In genomic region chr11:96877071-96877470, GRCm38 (mm10) we compare ENCODE assay signal across 16 mouse cellular contexts. TPM values are rescaled to one million over a fixed set of nuclear protein-coding genes. Genes with fewer than 3 reads are reported as not detected.
DNase-seq lines count a peak whose midpoint lies in the region; ATAC-seq and TF ChIP-seq lines count a peak whose summit lies in the region.
"Had no signal": no experiment of that assay in that cellular context is flagged by ENCODE, and none has a peak within 500 bp of the region (broad histone marks: within the 10 kb centered on the region; RNA-seq: fewer than 3 reads in every experiment).

No protein-coding gene starts in this region.

- peak overlapping the region; percentile 9; the same call in 1 of the 2 replicates for H3K4me2 ChIP-seq in intestine, embryonic 14.5 days (ENCODE audit: low read length)
- H3K4me2 ChIP-seq in intestine, postnatal 0 days (replicated peaks; ENCODE audit: low read depth) = no peak overlapping the region
- peak overlapping the region; percentile 44 for H3K4me2 ChIP-seq in forebrain, embryonic 12.5 days
- peak overlapping the region; percentile 49; the same call in 1 of the 2 replicates for H3K4me2 ChIP-seq in hindbrain, postnatal 0 days (ENCODE audit: low read depth, low read length)
- no peak overlapping the region for H3K4me2 ChIP-seq in midbrain, embryonic 16.5 days (ENCODE audit: low read length)

- no peak for TF ChIP-seq CTCF in intestine, postnatal 0 days (IDR thresholded peaks at IDR 0.05; ENCODE audit: low read depth)
- no peak for TF ChIP-seq CTCF in hindbrain, postnatal 0 days (IDR thresholded peaks at IDR 0.05; ENCODE audit: low read depth)

- ATAC-seq in intestine, embryonic 14.5 days (replicated peaks; ENCODE audit: low FRiP score, low TSS enrichment, low read depth) = no peak
- ATAC-seq in intestine, postnatal 0 days = no peak
- no peak for ATAC-seq in forebrain, embryonic 12.5 days (ENCODE audit: low FRiP score)
- ATAC-seq in hindbrain, postnatal 0 days = no peak
- ATAC-seq in midbrain, embryonic 16.5 days = no peak
- ATAC-seq: activated CD4-positive, CD25-positive, alpha-beta regulatory T cell, adult 4 months had no signal

- 39% methylated on average over 4 of the region's 4 CpGs for WGBS in intestine, embryonic 14.5 days
- 43% methylated on average over 4 of the region's 4 CpGs for WGBS in intestine, postnatal 0 days
- WGBS in forebrain, embryonic 12.5 days = 36% methylated on average over 4 of the region's 4 CpGs
- 34% methylated on average over 4 of the region's 4 CpGs for WGBS in hindbrain, postnatal 0 days
- WGBS in midbrain, embryonic 16.5 days = 26% methylated on average over 4 of the region's 4 CpGs

- peaks cover 35% of the 10 kb centered on the region for H3K4me1 ChIP-seq in intestine, embryonic 14.5 days (replicated peaks; ENCODE audit: control insufficient read depth, insufficient read depth, low read length)
- H3K4me1 ChIP-seq in intestine, postnatal 0 days (replicated peaks; ENCODE audit: control insufficient read depth, insufficient read depth, low read length) = no peaks in the 10 kb centered on the region
- H3K4me1 ChIP-seq in forebrain, embryonic 12.5 days = peaks cover 73% of the 10 kb centered on the region
- peaks cover 38% of the 10 kb centered on the region for H3K4me1 ChIP-seq in hindbrain, postnatal 0 days (ENCODE audit: insufficient read depth, low read length)
- H3K4me1 ChIP-seq in midbrain, embryonic 16.5 days (ENCODE audit: control insufficient read depth, insufficient read depth, low read length) = peaks cover 60% of the 10 kb centered on the region

- H3K4me3 ChIP-seq in intestine, embryonic 14.5 days (ENCODE audit: low read depth, low read length) = no peak overlapping the region
- H3K4me3 ChIP-seq in intestine, postnatal 0 days (ENCODE audit: low read depth, low read length) = no peak overlapping the region
- H3K4me3 ChIP-seq in forebrain, embryonic 12.5 days (replicated peaks) = no peak overlapping the region
- H3K4me3 ChIP-seq in hindbrain, postnatal 0 days (ENCODE audit: low read length) = no peak overlapping the region
- no peak overlapping the region for H3K4me3 ChIP-seq in midbrain, embryonic 16.5 days (ENCODE audit: low read depth, low read length)
- H3K4me3 ChIP-seq: erythroblast, embryonic 14.5 days had no signal

- no peak for DNase-seq in intestine, embryonic 14.5 days (ENCODE audit: low spot score)
- DNase-seq in hindbrain, postnatal 0 days (ENCODE audit: low spot score) = no peak
- no peak for DNase-seq in thymus, postnatal 4 days
- DNase-seq in urinary bladder, adult 2 months (ENCODE audit: low spot score) = no peak
- DNase-seq in heart, postnatal 36 days = no peak
- DNase-seq: cerebellum, postnatal 36 days; gastrocnemius, postnatal 25 days; kidney, postnatal 14 days; lung, postnatal 14 days had no signal

- no peaks in the 10 kb centered on the region for H3K9me3 ChIP-seq in intestine, embryonic 14.5 days (ENCODE audit: control insufficient read depth, low read length)
- no peaks in the 10 kb centered on the region for H3K9me3 ChIP-seq in intestine, postnatal 0 days (ENCODE audit: control insufficient read depth)
- H3K9me3 ChIP-seq in forebrain, embryonic 12.5 days = no peaks in the 10 kb centered on the region
- no peaks in the 10 kb centered on the region for H3K9me3 ChIP-seq in hindbrain, postnatal 0 days (ENCODE audit: low read length)
- H3K9me3 ChIP-seq in midbrain, embryonic 16.5 days (replicated peaks; ENCODE audit: control insufficient read depth, low read length, poor library complexity, severe bottlenecking) = no peaks in the 10 kb centered on the region
- H3K9me3 ChIP-seq: G1E had no signal

- peak overlapping the region; percentile 82 for H3K27ac ChIP-seq in intestine, embryonic 14.5 days (ENCODE audit: low read depth)
- H3K27ac ChIP-seq in intestine, postnatal 0 days (ENCODE audit: low read depth, low read length) = no peak overlapping the region
- H3K27ac ChIP-seq in forebrain, embryonic 12.5 days = peak overlapping the region; percentile 100
- peak overlapping the region; percentile 95 for H3K27ac ChIP-seq in hindbrain, postnatal 0 days
- H3K27ac ChIP-seq in midbrain, embryonic 16.5 days (ENCODE audit: low read length) = peak overlapping the region; percentile 97

- intact Hi-C loops in heart, postnatal 36 days (cut with DNase I) = no loop called here

- H3K27me3 ChIP-seq in intestine, embryonic 14.5 days (replicated peaks; ENCODE audit: control insufficient read depth, insufficient read depth, low read length) = 0 out of 2 replicates have a peak, but pooled peaks cover 5% of the 10 kb centered on the region
- peaks cover 24% of the 10 kb centered on the region for H3K27me3 ChIP-seq in intestine, postnatal 0 days (replicated peaks; ENCODE audit: control insufficient read depth, insufficient read depth, low read length)
- H3K27me3 ChIP-seq in forebrain, embryonic 12.5 days = no peaks in the 10 kb centered on the region
- H3K27me3 ChIP-seq in hindbrain, postnatal 0 days (ENCODE audit: insufficient read depth, low read length) = no peaks in the 10 kb centered on the region
- no peaks in the 10 kb centered on the region for H3K27me3 ChIP-seq in midbrain, embryonic 16.5 days (ENCODE audit: control insufficient read depth, insufficient read depth, low read depth, low read length)

- H3K36me3 ChIP-seq in intestine, embryonic 14.5 days (ENCODE audit: control insufficient read depth, insufficient read depth, low read length) = no peaks in the 10 kb centered on the region
- H3K36me3 ChIP-seq in intestine, postnatal 0 days (ENCODE audit: control insufficient read depth, insufficient read depth) = no peaks in the 10 kb centered on the region
- H3K36me3 ChIP-seq in forebrain, embryonic 12.5 days (replicated peaks) = no peaks in the 10 kb centered on the region
- H3K36me3 ChIP-seq in hindbrain, postnatal 0 days (ENCODE audit: insufficient read depth, low read length) = no peaks in the 10 kb centered on the region
- H3K36me3 ChIP-seq in midbrain, embryonic 16.5 days (ENCODE audit: control insufficient read depth, insufficient read depth, low read length) = no peaks in the 10 kb centered on the region
- H3K36me3 ChIP-seq: G1E had no signal

- H3K9ac ChIP-seq in intestine, embryonic 14.5 days (ENCODE audit: low read length) = no peak overlapping the region
- H3K9ac ChIP-seq in intestine, postnatal 0 days (ENCODE audit: low read depth, low read length) = no peak overlapping the region
- peak overlapping the region; percentile 63 for H3K9ac ChIP-seq in forebrain, embryonic 12.5 days
- H3K9ac ChIP-seq in hindbrain, postnatal 0 days (replicated peaks; ENCODE audit: low read length) = peak overlapping the region; percentile 51; the same call in 1 of the 2 replicates
- no peak overlapping the region; the same call in 1 of the 2 replicates for H3K9ac ChIP-seq in midbrain, embryonic 16.5 days (ENCODE audit: low read depth, low read length)

RNA-seq across cellular contexts. Expression of gene Copz2, which starts 27.4 kb away (rescaled TPM):
- polyA plus RNA-seq in intestine, embryonic 14.5 days (2014; fragmentation: Nextera tagmentation; extraction: Ambion mirVana) = 100 and 102 TPM in 2 replicates
- 46.8 and 47.6 TPM in 2 replicates for polyA plus RNA-seq in intestine, postnatal 0 days (2015; fragmentation: Nextera tagmentation; extraction: Ambion mirVana)
- 22.9 and 27.8 TPM in 2 replicates for polyA plus RNA-seq in forebrain, embryonic 12.5 days (2016; fragmentation: Nextera tagmentation; extraction: Ambion mirVana)
- 6.3 and 12.6 TPM in 2 replicates for total RNA-seq in hindbrain, postnatal 0 days (2014; rRNA removed)
- polyA plus RNA-seq in hindbrain, postnatal 0 days (2015; fragmentation: Nextera tagmentation; extraction: Ambion mirVana) = 26.4 and 28.1 TPM in 2 replicates
- 14.8 and 16.3 TPM in 2 replicates for polyA plus RNA-seq in midbrain, embryonic 16.5 days (2015; fragmentation: Nextera tagmentation; extraction: Ambion mirVana)
- polyA plus RNA-seq in urinary bladder, adult 2 months (2012; rRNA removed) = 111 and 117 TPM in 2 replicates
- 10 to 100 TPM; 36.0 to 39.4 TPM for total RNA-seq in heart, postnatal 36 days (2021)
- polyA plus RNA-seq: activated CD4-positive, CD25-positive, alpha-beta regulatory T cell, adult 4 months had no signal

RNA-seq across cellular contexts. Expression of gene Cdk5rap3, which starts 39.2 kb away (rescaled TPM):
- 64.2 and 70.1 TPM in 2 replicates for polyA plus RNA-seq in intestine, embryonic 14.5 days (2014; fragmentation: Nextera tagmentation; extraction: Ambion mirVana)
- 64.1 and 68.9 TPM in 2 replicates for polyA plus RNA-seq in intestine, postnatal 0 days (2015; fragmentation: Nextera tagmentation; extraction: Ambion mirVana)
- 102 and 106 TPM in 2 replicates for polyA plus RNA-seq in forebrain, embryonic 12.5 days (2016; fragmentation: Nextera tagmentation; extraction: Ambion mirVana)
- 44.9 and 56.5 TPM in 2 replicates for total RNA-seq in hindbrain, postnatal 0 days (2014; rRNA removed)
- 77.1 and 87.8 TPM in 2 replicates for polyA plus RNA-seq in hindbrain, postnatal 0 days (2015; fragmentation: Nextera tagmentation; extraction: Ambion mirVana)
- 80.6 and 85.7 TPM in 2 replicates for polyA plus RNA-seq in midbrain, embryonic 16.5 days (2015; fragmentation: Nextera tagmentation; extraction: Ambion mirVana)
- 46.5 and 47.5 TPM in 2 replicates for polyA plus RNA-seq in urinary bladder, adult 2 months (2012; rRNA removed)
- 10 to 100 TPM; 22.7 to 23.7 TPM for total RNA-seq in heart, postnatal 36 days (2021)

RNA-seq across cellular contexts. Expression of gene Nfe2l1, which starts 47.3 kb away (rescaled TPM):
- 36.0 and 36.7 TPM in 2 replicates for polyA plus RNA-seq in intestine, embryonic 14.5 days (2014; fragmentation: Nextera tagmentation; extraction: Ambion mirVana)
- 31.6 and 35.0 TPM in 2 replicates for polyA plus RNA-seq in intestine, postnatal 0 days (2015; fragmentation: Nextera tagmentation; extraction: Ambion mirVana)
- 72.8 and 76.0 TPM in 2 replicates for polyA plus RNA-seq in forebrain, embryonic 12.5 days (2016; fragmentation: Nextera tagmentation; extraction: Ambion mirVana)
- total RNA-seq in hindbrain, postnatal 0 days (2014; rRNA removed) = 91.4 and 92.8 TPM in 2 replicates
- 67.2 and 69.0 TPM in 2 replicates for polyA plus RNA-seq in hindbrain, postnatal 0 days (2015; fragmentation: Nextera tagmentation; extraction: Ambion mirVana)
- polyA plus RNA-seq in midbrain, embryonic 16.5 days (2015; fragmentation: Nextera tagmentation; extraction: Ambion mirVana) = 79.1 and 81.8 TPM in 2 replicates
- polyA plus RNA-seq in urinary bladder, adult 2 months (2012; rRNA removed) = 120 and 137 TPM in 2 replicates
- total RNA-seq in heart, postnatal 36 days (2021) = 100 to 1,000 TPM; 397 to 404 TPM

RNA-seq across cellular contexts. Expression of gene Prr15l, which starts 50.8 kb away (rescaled TPM):
- 56.8 and 62.5 TPM in 2 replicates for polyA plus RNA-seq in intestine, embryonic 14.5 days (2014; fragmentation: Nextera tagmentation; extraction: Ambion mirVana)
- polyA plus RNA-seq in intestine, postnatal 0 days (2015; fragmentation: Nextera tagmentation; extraction: Ambion mirVana) = 138 and 141 TPM in 2 replicates
- 0.58 and 0.60 TPM in 2 replicates for polyA plus RNA-seq in forebrain, embryonic 12.5 days (2016; fragmentation: Nextera tagmentation; extraction: Ambion mirVana)
- total RNA-seq in hindbrain, postnatal 0 days (2014; rRNA removed) = 0.10 and 0.75 TPM in 2 replicates
- polyA plus RNA-seq in hindbrain, postnatal 0 days (2015; fragmentation: Nextera tagmentation; extraction: Ambion mirVana) = 0.19 and 0.71 TPM in 2 replicates
- polyA plus RNA-seq in midbrain, embryonic 16.5 days (2015; fragmentation: Nextera tagmentation; extraction: Ambion mirVana) = 0.24 and 0.51 TPM in 2 replicates
- polyA plus RNA-seq in urinary bladder, adult 2 months (2012; rRNA removed) = 7.6 and 8.9 TPM in 2 replicates
- total RNA-seq in heart, postnatal 36 days (2021) = 1 to 10 TPM in 1 of 2 experiments, under 1 TPM in 1; 0.73 to 1.8 TPM
- total RNA-seq: gastrocnemius, postnatal 25 days; left cerebral cortex, postnatal 25 days had no signal

Comparison
In these comparisons a context has a peak if more than half of its experiments do, and no peak if none do; other contexts are left out.
1. H3K4me2 ChIP-seq: peak in intestine, embryonic 14.5 days (single experiment), forebrain, embryonic 12.5 days (single experiment) and hindbrain, postnatal 0 days (single experiment); none in intestine, postnatal 0 days (single experiment) and midbrain, embryonic 16.5 days (single experiment).
2. H3K9ac ChIP-seq: peak in forebrain, embryonic 12.5 days (single experiment) and hindbrain, postnatal 0 days (single experiment); none in intestine, embryonic 14.5 days (single experiment), intestine, postnatal 0 days (single experiment) and midbrain, embryonic 16.5 days (single experiment).